Mouse (Mus musculus) small intestine, adult 2 months (tissue): ENCODE measurements around the gene Mast4. TPM values are rescaled to one million over a fixed set of nuclear protein-coding genes. Genes with fewer than 3 reads are reported as not detected.

Source experiments
- H3K27ac ChIP-seq: fragments of 200-500 bp; 2 replicates; pipeline ENCODE4 v1.5.1; 2012; ENCODE audit warnings: low read depth, low read length, control low read depth, inconsistent platforms; ENCODE audit not compliant: insufficient read depth
- H3K27me3 ChIP-seq: fragments of 200-500 bp; 2 replicates; pipeline ENCODE4 v1.6.1; 2012; ENCODE audit warnings: mild to moderate bottlenecking, moderate library complexity, low read length, inconsistent platforms; ENCODE audit not compliant: control insufficient read depth, insufficient read depth
- H3K36me3 ChIP-seq: fragments of 200-500 bp; 2 replicates; pipeline ENCODE4 v1.6.1; 2012; ENCODE audit warnings: mild to moderate bottlenecking, low read length, control low read depth, inconsistent platforms; ENCODE audit not compliant: control insufficient read depth, insufficient read depth
- H3K4me1 ChIP-seq: fragments of 200-500 bp; 2 replicates; pipeline ENCODE4 v1.6.1; 2012; ENCODE audit warnings: low read length, inconsistent platforms, mixed read lengths; ENCODE audit not compliant: control insufficient read depth, insufficient read depth, insufficient read length
- H3K4me3 ChIP-seq: fragments of 200-500 bp; 2 replicates; pipeline ENCODE4 v1.5.1; 2012; ENCODE audit warnings: low read depth, mild to moderate bottlenecking, control low read depth, inconsistent platforms, low read length, moderate library complexity
- CTCF ChIP-seq: fragments of 200-500 bp; IDR thresholded peaks from 2 replicates; pipeline ENCODE4 v1.5.1; 2012; ENCODE audit warnings: low read depth, mild to moderate bottlenecking, control low read depth, inconsistent platforms, low read length, moderate library complexity, mixed read lengths; ENCODE audit not compliant: insufficient replicate concordance, insufficient read length; ENCODE audit errors: extremely low read depth
- POLR2A ChIP-seq: fragments of 200-500 bp; IDR thresholded peaks from 2 replicates; pipeline ENCODE4 v1.6.1; 2012; ENCODE audit warnings: low read depth, mild to moderate bottlenecking, control low read depth, inconsistent platforms, low read length, moderate library complexity
- WGBS: fragments of 180-500 bp; shearing (Covaris S2); methylation state at CpG from one replicate; pipeline ENCODE4 v1.1.7; 2018; 5-methylcytosine and 5-hydroxymethylcytosine counted together
- polyA plus RNA-seq: library from polyadenylated mRNA; depleted of rRNA; stranded (reverse); fragments of >200 nt; gene quantifications from 2 replicates; pipeline ENCODE4 v1.2.3, GENCODE M21; 2012

The Mast4 gene
- polyA plus RNA-seq, 1 experiment: 5.3 TPM

- Histone ChIP-seq H3K4me3 (no peak overlapping the region), H3K4me1 (no peaks in the 10 kb centered on the region), H3K36me3 (no peaks in the 10 kb centered on the region), H3K27me3 (no peaks in the 10 kb centered on the region), H3K27ac (no peak overlapping the region)
- WGBS: 85% methylated on average over 7 of the region's 7 CpGs
- TF ChIP-seq CTCF (no peak), POLR2A (no peak)
These were observed 408.3 kb downstream of the Mast4 start for GRCm38 (mm10) chr13:102925844-102926598.

- no peak overlapping the region for H3K27ac ChIP-seq
- no peaks in the 10 kb centered on the region for H3K4me1 ChIP-seq
- H3K36me3 ChIP-seq: no peaks in the 10 kb centered on the region
- 84% methylated on average over 7 of the region's 7 CpGs for WGBS
- H3K4me3 ChIP-seq: no peak overlapping the region
- no peaks in the 10 kb centered on the region for H3K27me3 ChIP-seq
- TF ChIP-seq CTCF (no peak), POLR2A (no peak)
These were observed 414.6 kb downstream of the Mast4 start for GRCm38 (mm10) chr13:102919741-102920140.

GRCm38 (mm10) chr13:102918616-102919015 lies 415.7 kb downstream of the Mast4 start:
- 18% methylated on average over 4 of the region's 4 CpGs for WGBS
- no peak overlapping the region for H3K27ac ChIP-seq
- TF ChIP-seq POLR2A: no peak
- no peak for TF ChIP-seq CTCF
- no peaks in the 10 kb centered on the region for H3K4me1 ChIP-seq
- no peaks in the 10 kb centered on the region for H3K27me3 ChIP-seq
- no peaks in the 10 kb centered on the region for H3K36me3 ChIP-seq
- no peak overlapping the region for H3K4me3 ChIP-seq

- no peak for TF ChIP-seq CTCF
- no peak for TF ChIP-seq POLR2A
- 78% methylated on average over 1 of the region's 1 CpGs for whole genome bisulfite sequencing
These were observed 419.0 kb downstream of the Mast4 start for GRCm38 (mm10) chr13:102915341-102915740.

DNA sequence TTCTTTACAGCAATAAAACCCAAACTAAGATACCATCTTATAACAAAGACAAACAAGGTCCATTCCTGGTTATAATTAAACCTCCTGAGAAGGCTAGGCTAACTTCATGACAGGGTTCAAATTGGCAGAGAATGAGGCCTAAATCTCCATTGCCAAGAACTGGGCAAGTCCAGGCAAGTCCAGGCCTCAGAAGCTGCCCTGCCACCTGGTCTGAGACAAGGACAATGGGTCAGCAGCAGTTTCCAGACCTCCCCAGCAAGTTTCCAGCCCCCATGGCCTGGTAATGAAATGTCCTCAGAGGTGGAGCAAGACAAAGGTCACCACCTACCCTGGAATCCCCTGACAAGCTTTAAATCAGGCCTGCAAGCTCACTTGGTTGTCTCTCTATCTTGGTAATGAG lies 419.5 kb downstream of the Mast4 start:
- H3K27me3 ChIP-seq: no peaks in the 10 kb centered on the region
- no peaks in the 10 kb centered on the region for H3K4me1 ChIP-seq
- H3K36me3 ChIP-seq: no peaks in the 10 kb centered on the region
- no peak for TF ChIP-seq CTCF
- TF ChIP-seq POLR2A: no peak
- H3K4me3 ChIP-seq: no peak overlapping the region
- no peak overlapping the region for H3K27ac ChIP-seq

More at GRCm38 (mm10) chr13:102915341-102915740, 419.0 kb downstream of the Mast4 start:
- Histone ChIP-seq H3K36me3 (no peaks in the 10 kb centered on the region), H3K27me3 (no peaks in the 10 kb centered on the region), H3K4me1 (no peaks in the 10 kb centered on the region), H3K27ac (no peak overlapping the region), H3K4me3 (no peak overlapping the region)

DNA sequence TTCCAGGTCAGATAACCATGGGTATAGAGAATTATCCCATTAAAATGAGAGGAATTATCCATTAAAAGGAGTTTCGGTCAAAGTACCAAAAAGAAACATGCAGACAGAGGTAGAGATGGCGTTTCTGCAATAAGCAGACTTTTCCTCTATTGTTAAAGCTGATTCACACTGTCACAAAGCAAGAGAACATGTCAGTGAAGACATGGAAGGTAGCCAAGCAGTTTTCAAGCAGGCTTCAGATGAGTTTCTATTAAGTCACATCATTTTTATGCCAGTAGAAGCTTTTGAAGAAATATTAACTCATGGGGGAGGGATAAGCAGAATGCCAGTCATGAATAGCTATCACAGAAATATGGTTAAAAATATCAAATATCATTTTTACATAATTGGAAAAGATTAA lies 420.4 kb downstream of the Mast4 start:
- WGBS: 81% methylated on average over 2 of the region's 2 CpGs
- H3K4me3 ChIP-seq: no peak overlapping the region

DNA sequence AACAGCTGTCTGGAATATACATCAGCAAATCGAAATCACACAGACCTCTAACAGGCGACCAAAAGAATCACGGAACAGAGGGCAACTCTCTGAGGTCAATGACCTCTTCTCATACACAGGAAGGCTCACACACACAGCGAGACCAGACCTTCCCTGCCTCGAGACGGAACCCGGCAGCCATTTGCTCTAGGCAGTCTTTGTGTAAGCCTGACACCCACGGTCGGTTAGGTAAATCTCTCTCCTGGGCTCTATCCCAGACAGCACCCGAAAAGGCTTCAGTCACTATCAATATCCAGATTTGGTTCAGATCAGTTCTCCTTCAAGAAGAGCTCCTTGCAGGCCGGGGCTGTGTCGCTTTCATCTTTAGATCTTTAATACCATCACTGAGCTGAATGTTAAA lies 421.4 kb downstream of the Mast4 start:
- 87% methylated on average over 12 of the region's 12 CpGs for WGBS

More for the DNA sequence above, 420.4 kb downstream of the Mast4 start:
- no peaks in the 10 kb centered on the region for H3K27me3 ChIP-seq
- H3K36me3 ChIP-seq: no peaks in the 10 kb centered on the region
- H3K4me1 ChIP-seq: no peaks in the 10 kb centered on the region
- no peak overlapping the region for H3K27ac ChIP-seq
- no peak for TF ChIP-seq CTCF
- TF ChIP-seq POLR2A: no peak

More for the DNA sequence above, 421.4 kb downstream of the Mast4 start:
- no peak overlapping the region for H3K27ac ChIP-seq
- no peaks in the 10 kb centered on the region for H3K27me3 ChIP-seq
- H3K4me3 ChIP-seq: no peak overlapping the region
- no peak for TF ChIP-seq POLR2A
- no peak for TF ChIP-seq CTCF
- no peaks in the 10 kb centered on the region for H3K4me1 ChIP-seq
- H3K36me3 ChIP-seq: no peaks in the 10 kb centered on the region
